Mouse (Mus musculus) spleen, adult 12 weeks (tissue): ENCODE measurements around the gene Flot2.
A peak's percentile ranks its signal among the peaks of the same experiment; 100 is the strongest.

Experiments used
- DNase-seq: peaks from one replicate; pipeline ENCODE4 v3.0.0; 2022; ENCODE audit warnings: low spot score

Flot2 gene

GRCm38 (mm10) chr11:78062563-78062962 lies 24.8 kb downstream of the Flot2 start:
- no peak for DNase-seq

DNA sequence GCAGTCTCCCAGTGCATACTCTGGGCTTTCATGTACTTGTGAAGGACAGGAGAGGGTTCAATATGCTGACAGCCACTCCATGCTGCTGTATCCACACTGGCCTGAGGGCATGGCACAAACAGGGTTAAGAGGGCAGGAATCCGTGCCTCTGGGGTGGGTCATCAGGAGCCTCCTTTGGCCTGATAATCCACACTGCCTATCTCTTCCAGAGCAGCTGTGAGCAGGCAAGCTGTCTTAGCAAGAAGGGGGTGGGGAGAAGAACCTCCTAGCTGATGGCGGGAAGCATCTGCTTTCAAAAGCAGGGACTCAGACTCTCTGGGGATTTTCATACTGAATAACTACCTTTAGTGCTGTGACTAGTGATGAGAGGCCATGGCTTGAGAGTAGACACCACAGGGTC lies 28.2 kb downstream of the Flot2 start:
- DNase-seq = peak; percentile 63

DNA sequence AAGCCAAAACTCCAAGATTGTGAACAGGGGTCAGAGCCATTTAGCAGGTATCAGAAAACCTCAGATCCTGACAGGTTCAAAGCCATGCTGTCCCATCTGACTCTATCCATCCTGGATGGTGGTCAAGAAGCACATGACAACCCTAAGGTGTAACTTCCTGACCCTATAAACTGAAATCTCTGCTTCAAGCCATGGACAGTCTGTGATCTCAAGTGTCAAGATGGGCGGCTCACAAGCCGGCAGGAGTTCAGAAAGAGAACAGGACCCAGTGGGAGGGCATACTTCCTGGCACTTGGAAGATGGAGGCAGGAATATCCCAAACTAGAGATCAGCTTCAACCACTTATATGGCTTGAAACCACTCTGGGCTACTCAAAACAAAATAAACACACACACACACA lies 28.9 kb downstream of the Flot2 start:
- DNase-seq = no peak

- DNase-seq = no peak
Measured at GRCm38 (mm10) chr11:78067566-78067965, 29.8 kb downstream of the Flot2 start.

DNA sequence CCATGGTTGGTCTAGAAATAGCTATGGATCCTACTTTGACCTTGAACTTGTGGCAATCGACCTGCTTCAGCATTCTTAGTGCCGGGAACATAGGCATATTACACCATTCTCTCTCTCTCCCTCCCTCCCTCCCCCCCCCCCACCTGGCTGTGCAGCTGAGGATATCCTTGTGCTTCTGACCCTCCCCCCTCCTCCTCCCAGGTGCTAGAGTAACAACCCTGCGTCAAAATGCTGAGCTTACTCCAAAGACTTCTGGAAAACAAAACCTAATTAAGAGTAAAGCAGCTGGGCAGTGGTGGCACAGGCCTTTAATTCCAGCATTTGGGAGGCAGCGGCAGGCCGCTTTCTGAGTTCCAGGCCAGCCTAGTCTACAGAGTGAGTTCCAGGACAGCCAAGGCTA lies 31.4 kb downstream of the Flot2 start:
- no peak for DNase-seq

DNA sequence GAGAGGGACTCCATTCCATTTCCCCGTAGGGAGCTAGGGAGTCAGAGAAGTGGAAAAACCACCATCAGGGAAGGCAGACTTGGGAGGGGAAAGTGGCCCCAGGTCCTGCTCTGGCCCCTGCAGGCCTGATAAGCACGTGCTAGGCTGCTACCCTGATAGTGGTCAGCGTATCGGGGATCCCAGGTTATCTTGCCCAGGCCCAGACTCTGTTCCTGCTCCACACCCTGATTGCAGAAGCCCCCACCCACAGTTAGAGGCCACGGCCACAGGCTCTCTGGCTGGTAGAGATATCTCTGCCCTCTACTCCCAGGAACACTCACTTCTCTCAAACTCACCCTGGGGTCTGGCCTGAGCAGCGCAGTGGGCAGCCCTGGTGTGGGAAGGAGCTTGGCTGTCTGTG lies 31.9 kb downstream of the Flot2 start:
- peak; percentile 72 for DNase-seq

DNA sequence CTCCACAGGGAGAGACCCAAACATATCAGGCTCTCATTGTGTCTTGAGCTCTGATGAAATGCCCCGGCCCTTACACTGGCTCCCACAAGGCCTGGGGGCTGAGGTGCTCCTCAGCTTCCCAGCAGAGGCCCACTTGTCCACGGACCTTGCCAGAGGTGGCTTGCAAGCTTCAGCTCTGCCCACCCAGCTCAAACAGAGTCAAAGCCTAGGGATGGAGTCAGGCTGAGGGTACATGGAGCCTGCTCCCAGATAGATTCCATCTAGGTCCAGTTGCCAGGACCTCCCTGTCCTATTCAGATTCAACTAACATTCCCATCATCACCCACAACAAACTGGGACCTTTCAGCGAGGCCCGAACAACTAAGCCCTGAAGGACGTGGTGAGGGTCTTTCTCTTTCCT lies 34.2 kb downstream of the Flot2 start:
- no peak for DNase-seq

DNA sequence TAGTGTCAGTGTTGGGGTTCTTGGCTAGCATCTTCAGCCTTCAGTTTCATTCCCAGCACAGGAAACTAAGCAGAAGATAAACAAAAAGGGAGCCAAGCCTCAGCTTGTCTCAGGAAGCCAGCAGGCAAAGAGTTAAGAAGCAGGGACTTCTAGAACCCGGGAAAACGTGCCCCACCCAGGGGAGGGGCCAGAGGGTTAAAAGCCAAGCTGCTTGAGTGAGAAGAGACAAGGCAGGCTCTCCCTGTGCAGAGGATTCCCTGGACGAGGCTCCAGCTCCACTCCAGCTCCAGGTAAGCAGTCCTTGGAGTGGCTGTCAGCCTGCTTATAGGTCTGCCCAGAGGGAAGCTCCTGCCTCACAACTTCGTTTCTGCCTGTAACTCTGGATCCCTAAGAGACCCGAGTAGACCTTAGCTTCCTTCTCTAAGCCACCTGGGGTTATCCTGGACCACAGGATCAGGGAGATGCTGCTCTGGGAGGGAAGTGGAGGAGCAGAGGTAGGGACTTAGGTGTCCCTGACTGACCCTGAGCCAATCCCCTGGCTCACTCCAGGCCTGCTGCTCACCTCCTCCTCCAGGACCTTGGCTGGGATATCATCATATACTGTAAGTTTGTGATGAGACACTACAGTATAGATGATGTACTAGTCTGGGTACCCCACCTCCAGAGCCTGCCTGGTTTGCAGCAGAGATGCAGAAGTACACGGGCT lies 34.8 kb downstream of the Flot2 start:
- peak; percentile 74 for DNase-seq

- DNase-seq = peak; percentile 66
Measured at GRCm38 (mm10) chr11:78073577-78074276, 36.0 kb downstream of the Flot2 start.

DNA sequence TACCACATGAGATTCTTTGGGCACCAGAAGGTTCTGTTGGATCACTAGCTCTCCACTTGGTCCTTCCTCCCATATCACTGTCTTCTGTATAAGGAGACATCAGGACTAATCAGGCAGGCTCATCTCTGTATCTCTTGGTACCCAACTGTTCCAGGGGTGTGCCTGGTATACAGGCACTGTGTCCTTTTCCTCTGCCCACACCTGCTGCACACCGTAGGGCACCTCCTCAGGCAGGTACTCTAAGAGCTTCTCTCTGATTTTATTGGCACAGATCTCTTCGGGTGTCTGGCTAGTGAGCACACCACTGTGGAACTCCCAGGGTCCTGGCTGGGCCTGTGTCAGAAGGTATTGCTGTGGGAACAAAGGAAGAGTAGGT lies 36.5 kb downstream of the Flot2 start:
- peak; percentile 50 for DNase-seq

DNA sequence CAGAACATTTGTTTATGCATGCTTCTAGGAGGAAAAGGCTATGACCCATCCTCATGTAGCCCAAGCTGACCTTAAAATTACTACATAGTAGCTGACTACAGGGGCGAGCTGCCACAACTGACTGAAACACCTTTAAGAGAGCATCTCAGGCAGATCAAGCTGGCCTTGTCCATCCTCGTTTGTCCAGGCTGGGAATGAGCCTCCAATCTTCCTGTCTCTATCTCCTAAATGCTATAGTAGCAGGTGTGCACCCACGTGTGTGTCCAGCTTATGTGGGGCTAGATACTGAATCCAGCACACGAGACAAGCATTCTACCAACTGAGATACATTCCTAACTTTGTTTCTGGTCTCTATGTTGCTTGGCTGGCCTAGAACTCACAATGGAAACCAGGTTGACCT lies 36.9 kb downstream of the Flot2 start:
- no peak for DNase-seq

DNA sequence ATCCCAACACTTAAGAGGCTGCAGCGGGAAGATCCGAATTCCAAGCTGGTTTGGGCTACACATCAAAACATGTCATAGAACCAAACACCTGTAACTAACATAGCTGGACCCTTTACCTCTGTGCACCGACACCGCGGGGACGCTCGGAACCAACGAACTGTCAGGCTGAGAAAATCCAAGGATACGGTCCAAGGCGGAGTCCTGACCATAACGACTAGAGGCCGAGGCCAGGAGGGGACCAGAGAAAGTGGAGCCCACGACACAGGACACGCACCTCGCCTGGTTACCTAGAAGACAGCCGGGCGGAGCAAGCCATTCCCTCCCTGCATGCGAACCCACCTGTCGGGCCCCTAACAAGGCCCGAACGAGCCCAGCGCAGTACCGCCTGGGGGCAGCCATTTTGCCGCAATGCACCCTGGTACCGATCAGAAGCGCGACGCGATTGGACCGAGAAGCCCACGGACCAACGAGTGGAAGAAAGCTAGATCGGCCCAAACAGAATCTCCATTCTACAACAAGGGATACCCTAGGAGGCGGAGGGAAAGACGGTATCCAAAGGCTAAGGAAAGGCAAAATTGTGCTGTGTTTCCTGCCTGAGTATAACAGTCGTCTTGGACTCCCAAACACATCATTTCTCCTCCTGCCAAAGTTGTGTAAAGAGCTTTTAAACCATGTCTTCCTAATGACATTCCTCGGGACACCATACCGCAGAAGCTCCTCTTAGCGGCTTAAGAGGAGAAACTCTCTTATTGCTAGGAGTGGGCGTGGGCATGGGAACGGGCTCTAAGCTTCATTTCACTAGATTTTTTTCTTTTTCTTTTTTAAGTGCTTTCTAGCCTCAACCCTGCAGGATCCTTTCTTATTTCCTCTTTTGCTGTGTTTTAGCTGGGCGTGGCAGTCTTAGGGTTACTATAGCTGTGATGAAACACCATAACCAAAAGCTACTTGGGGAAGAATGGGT lies 42.5 kb downstream of the Flot2 start, which contains the start of gene Eral1:
Eral1 (minus strand) TSS at position 423 of the 961 bp plus-strand sequence.
- peak; percentile 69 for DNase-seq

- no peak for DNase-seq
Measured at GRCm38 (mm10) chr11:78083595-78083994, 45.9 kb downstream of the Flot2 start.

GRCm38 (mm10) chr11:78086925-78087479 lies 49.3 kb downstream of the Flot2 start:
- DNase-seq = no peak

GRCm38 (mm10) chr11:78087756-78088281 lies 50.1 kb downstream of the Flot2 start:
- DNase-seq = no peak

GRCm38 (mm10) chr11:78094137-78094503 lies 56.4 kb downstream of the Flot2 start:
- no peak for DNase-seq

- DNase-seq = peak; percentile 81
Measured at GRCm38 (mm10) chr11:78094504-78095143, 56.9 kb downstream of the Flot2 start, which contains the start of gene Fam222b. Fam222b (plus strand) TSS chr11:78094660.

- DNase-seq = no peak
Measured at GRCm38 (mm10) chr11:78095144-78095516, 57.4 kb downstream of the Flot2 start.

- DNase-seq = no peak
Measured at GRCm38 (mm10) chr11:78097077-78097476, 59.3 kb downstream of the Flot2 start.

GRCm38 (mm10) chr11:78100746-78101145 lies 63.0 kb downstream of the Flot2 start:
- DNase-seq = no peak

DNA sequence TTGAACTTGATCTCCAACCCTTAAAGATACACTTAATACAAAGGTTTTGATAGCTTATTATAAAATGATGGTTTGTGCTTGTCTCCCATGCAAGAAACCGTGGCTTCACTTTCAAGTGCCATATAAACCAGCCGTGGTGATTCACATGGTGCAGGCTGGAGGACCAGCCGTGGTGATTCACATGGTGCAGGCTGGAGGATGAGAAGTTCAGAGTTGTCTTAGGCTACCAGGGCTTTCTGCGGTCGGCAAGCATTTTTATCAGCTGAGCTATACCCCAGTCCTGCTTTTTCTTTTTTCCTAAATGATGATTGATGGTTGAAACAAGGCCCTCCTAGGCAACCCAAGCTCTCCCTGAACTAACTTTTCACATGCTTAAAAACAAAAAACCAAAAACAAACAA lies 64.4 kb downstream of the Flot2 start:
- no peak for DNase-seq
